Mouse (Mus musculus) limb, embryonic 14.5 days (tissue): ENCODE measurements at regions not wholly inside any gene's neighbourhood (a gene's known extent, or its start where the extent isn't known, plus 50 kb on each side); places are given as distances from the start of the nearest gene placed in this dataset.

Experiments used
- ATAC-seq: fragments of 200-750 bp; cut with Nextera tagmentation; 2 replicates; pipeline ENCODE4 v1.8.0; 2017; ENCODE audit warnings: low read depth, moderate number of reproducible peaks, moderate TSS enrichment; ENCODE audit not compliant: low FRiP score
- DNase-seq: peaks from one replicate; pipeline ENCODE4 v3.0.0-alpha.2; 2015; ENCODE audit warnings: low spot score
- H3K27ac ChIP-seq: fragments of 300-500 bp; sonication (generic); replicated peaks from 2 replicates; pipeline ENCODE4 v1.5.1; 2014; ENCODE audit warnings: low read depth, mild to moderate bottlenecking, low read length, moderate library complexity, mixed read lengths
- H3K27me3 ChIP-seq: fragments of 300-500 bp; sonication (generic); 2 replicates; pipeline ENCODE4 v1.6.1; 2014; ENCODE audit warnings: low read length, mixed read lengths; ENCODE audit not compliant: control insufficient read depth, insufficient read depth
- H3K36me3 ChIP-seq: fragments of 300-500 bp; sonication (generic); 2 replicates; pipeline ENCODE4 v1.6.1; 2014; ENCODE audit warnings: mild to moderate bottlenecking, low read length, moderate library complexity, mixed read lengths; ENCODE audit not compliant: control insufficient read depth, insufficient read depth
- H3K4me1 ChIP-seq: fragments of 300-500 bp; sonication (generic); 2 replicates; pipeline ENCODE4 v1.6.1; 2014; ENCODE audit warnings: antibody characterized with exemption, low read length, mixed read lengths; ENCODE audit not compliant: control insufficient read depth, insufficient read depth
- H3K4me2 ChIP-seq: fragments of 300-500 bp; sonication (generic); replicated peaks from 2 replicates; pipeline ENCODE4 v1.6.1; 2014; ENCODE audit warnings: low read depth, mild to moderate bottlenecking, low read length, moderate library complexity; ENCODE audit not compliant: severe bottlenecking
- H3K4me3 ChIP-seq: fragments of 300-500 bp; sonication (generic); replicated peaks from 2 replicates; pipeline ENCODE4 v1.5.1; 2014; ENCODE audit warnings: low read length
- H3K9ac ChIP-seq: fragments of 300-500 bp; sonication (generic); 2 replicates; pipeline ENCODE4 v1.6.1; 2014; ENCODE audit warnings: mild to moderate bottlenecking, low read depth, low read length, moderate library complexity; ENCODE audit not compliant: severe bottlenecking
- H3K9me3 ChIP-seq: fragments of 300-500 bp; sonication (generic); 2 replicates; pipeline ENCODE4 v1.6.1; 2016; ENCODE audit warnings: low read length; ENCODE audit not compliant: control insufficient read depth
- POLR2A ChIP-seq: fragments of 200-500 bp; IDR thresholded peaks from 2 replicates; pipeline ENCODE4 v1.8.0; 2012; ENCODE audit warnings: inconsistent platforms, mild to moderate bottlenecking, moderate library complexity, borderline replicate concordance; ENCODE audit not compliant: insufficient read depth, insufficient read length; ENCODE audit errors: extremely low read depth
- WGBS: fragments of 180-500 bp; shearing (Covaris S2); extraction: QIAGEN DNeasy Blood & Tissue Kit; methylation state at CpG from one replicate; pipeline ENCODE4 v1.1.7; 2014; 5-methylcytosine and 5-hydroxymethylcytosine counted together

GRCm38 (mm10) chr3:21819030-21819429 is 257.4 kb upstream of the Tbl1xr1 start:
- 41% methylated on average over 4 of the region's 4 CpGs for WGBS
- Histone ChIP-seq H3K4me2 (no peak overlapping the region), H3K4me3 (no peak overlapping the region), H3K9me3 (no peaks in the 10 kb centered on the region), H3K4me1 (0 out of 2 replicates have a peak, but pooled peaks cover 6% of the 10 kb centered on the region), H3K27ac (no peak overlapping the region), H3K27me3 (no peaks in the 10 kb centered on the region), H3K36me3 (no peaks in the 10 kb centered on the region), H3K9ac (no peak overlapping the region)
- DNase-seq (no peak), ATAC-seq (peak; percentile 80; the same call in 1 of the 2 replicates)
- TF ChIP-seq POLR2A, result no peak

GRCm38 (mm10) chr3:21820051-21820598 is 256.3 kb upstream of the Tbl1xr1 start:
- no peak overlapping the region for H3K9ac ChIP-seq
- H3K4me1 ChIP-seq, result 0 out of 2 replicates have a peak, but pooled peaks cover 6% of the 10 kb centered on the region
- H3K9me3 ChIP-seq, result no peaks in the 10 kb centered on the region
- H3K27me3 ChIP-seq, result no peaks in the 10 kb centered on the region
- 0 out of 2 replicates have a peak overlapping the region, but pooled peaks have one; percentile 8 for H3K27ac ChIP-seq
- H3K4me2 ChIP-seq, result no peak overlapping the region
- DNase-seq (peak; percentile 21), ATAC-seq (no peak)
- no peak for TF ChIP-seq POLR2A
- WGBS, result 56% methylated on average over 3 of the region's 3 CpGs
- no peak overlapping the region for H3K4me3 ChIP-seq
- H3K36me3 ChIP-seq, result no peaks in the 10 kb centered on the region

- no peak overlapping the region for H3K4me3 ChIP-seq
- no peak overlapping the region for H3K9ac ChIP-seq
- TF ChIP-seq POLR2A, result no peak
- ATAC-seq, result no peak
- no peak overlapping the region for H3K27ac ChIP-seq
- H3K4me1 ChIP-seq, result 0 out of 2 replicates have a peak, but pooled peaks cover 6% of the 10 kb centered on the region
- 69% methylated on average over 4 of the region's 4 CpGs for WGBS
- H3K27me3 ChIP-seq, result no peaks in the 10 kb centered on the region
- no peaks in the 10 kb centered on the region for H3K9me3 ChIP-seq
- H3K4me2 ChIP-seq, result no peak overlapping the region
- no peak for DNase-seq
- no peaks in the 10 kb centered on the region for H3K36me3 ChIP-seq
These were observed 253.8 kb upstream of the Tbl1xr1 start for GRCm38 (mm10) chr3:21822675-21823074.

GRCm38 (mm10) chr3:21823331-21823730 is 253.1 kb upstream of the Tbl1xr1 start:
- no peak for DNase-seq
- ATAC-seq, result no peak
- Histone ChIP-seq H3K27ac (no peak overlapping the region), H3K36me3 (no peaks in the 10 kb centered on the region), H3K4me3 (no peak overlapping the region), H3K9me3 (no peaks in the 10 kb centered on the region), H3K27me3 (no peaks in the 10 kb centered on the region), H3K4me2 (no peak overlapping the region), H3K4me1 (0 out of 2 replicates have a peak, but pooled peaks cover 6% of the 10 kb centered on the region), H3K9ac (no peak overlapping the region)
- no peak for TF ChIP-seq POLR2A
- 73% methylated on average over 4 of the region's 4 CpGs for WGBS

GRCm38 (mm10) chr3:21824101-21824880 is 252.2 kb upstream of the Tbl1xr1 start:
- 0 out of 2 replicates have a peak, but pooled peaks cover 6% of the 10 kb centered on the region for H3K4me1 ChIP-seq
- H3K27me3 ChIP-seq, result no peaks in the 10 kb centered on the region
- TF ChIP-seq POLR2A, result no peak
- H3K4me3 ChIP-seq, result no peak overlapping the region
- ATAC-seq (no peak), DNase-seq (no peak)
- H3K36me3 ChIP-seq, result no peaks in the 10 kb centered on the region
- H3K9ac ChIP-seq, result no peak overlapping the region
- no peaks in the 10 kb centered on the region for H3K9me3 ChIP-seq
- H3K4me2 ChIP-seq, result no peak overlapping the region
- no peak overlapping the region for H3K27ac ChIP-seq
- WGBS, result 60% methylated on average over 8 of the region's 8 CpGs
